Mouse (Mus musculus): ENCODE measurements around the gene Foxa3. TPM values are rescaled to one million over a fixed set of nuclear protein-coding genes. Genes with fewer than 3 reads are reported as not detected.

Gene Foxa3
- polyA plus RNA-seq (2012; ENCODE audit: low replicate concordance), result 0.11 TPM in 2 replicates

DNA sequence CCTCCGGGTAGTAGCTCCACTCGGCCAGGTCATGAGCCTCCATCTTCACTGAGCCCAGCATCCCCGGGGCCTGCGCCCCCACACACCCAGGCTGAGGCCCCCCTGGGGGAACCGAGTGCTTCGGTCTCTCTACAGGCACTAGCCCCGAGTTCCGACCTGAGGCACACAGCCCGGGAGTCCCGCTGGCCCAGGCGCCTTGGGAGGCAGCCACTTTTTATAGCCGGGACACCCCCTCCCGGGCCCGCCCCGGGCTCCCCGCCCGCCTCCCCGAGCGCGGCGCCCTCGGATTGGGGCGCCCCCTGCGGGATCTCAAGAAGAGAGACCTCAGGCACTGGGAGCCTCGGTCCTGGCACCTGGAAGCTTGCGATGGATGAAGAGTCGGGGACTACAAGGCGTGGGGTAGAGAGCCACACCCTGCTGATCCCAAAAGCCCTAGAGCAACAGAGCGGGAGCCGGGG lies at the start of gene Foxa3:
TSS of gene Foxa3 (minus strand) at position 182 of the 458 bp plus-strand sequence.

GRCm38 (mm10) chr7:19054047-19054776 lies 30.9 kb upstream of the Foxa3 start, which contains the start of gene Rsph6a:
Rsph6a (plus strand) TSS chr7:19054690.

GRCm38 (mm10) chr7:19024096-19024506 lies 763 bp upstream of the Foxa3 start, which contains the start of gene Sympk:
Sympk (plus strand) TSS chr7:19024377.

DNA sequence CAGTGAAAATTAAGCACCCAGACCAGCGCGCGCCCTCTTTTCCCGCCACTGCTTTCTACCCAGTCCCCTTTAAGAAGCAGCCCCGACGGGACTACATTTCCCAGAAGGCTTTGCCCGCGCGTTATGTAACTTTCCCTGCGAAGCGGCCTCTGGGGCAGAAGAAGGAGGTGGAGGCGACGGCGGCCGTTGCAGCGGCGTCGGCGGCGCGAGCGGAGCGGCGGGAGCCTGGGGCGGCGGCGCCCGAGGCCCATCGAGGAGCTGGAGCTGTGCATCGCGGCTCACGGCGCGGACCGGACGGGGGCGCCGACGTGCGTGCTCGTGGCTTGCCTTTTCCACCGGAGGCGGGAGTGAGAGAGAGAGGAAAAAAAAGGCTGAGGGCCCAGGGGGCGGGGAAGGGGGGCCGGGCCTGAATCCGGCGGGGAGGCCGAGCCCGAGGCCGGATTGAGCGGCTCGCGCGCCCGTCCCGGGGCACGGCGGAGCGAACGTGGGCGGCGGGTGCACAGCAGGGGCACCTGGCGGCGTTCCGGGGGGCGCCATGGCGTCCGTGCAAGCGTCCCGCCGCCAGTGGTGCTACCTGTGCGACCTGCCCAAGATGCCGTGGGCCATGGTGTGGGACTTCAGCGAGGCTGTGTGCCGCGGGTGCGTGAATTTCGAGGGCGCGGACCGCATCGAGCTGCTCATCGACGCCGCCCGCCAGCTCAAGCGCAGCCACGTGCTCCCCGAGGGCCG lies 19.3 kb downstream of the Foxa3 start, which contains the start of gene Irf2bp1:
TSS of gene Irf2bp1 (plus strand) at position 143 of the 729 bp plus-strand sequence.

GRCm38 (mm10) chr7:18990601-18991295 lies 32.6 kb downstream of the Foxa3 start, which contains the start of gene Mypop:
Mypop (plus strand) TSS chr7:18991245.

DNA sequence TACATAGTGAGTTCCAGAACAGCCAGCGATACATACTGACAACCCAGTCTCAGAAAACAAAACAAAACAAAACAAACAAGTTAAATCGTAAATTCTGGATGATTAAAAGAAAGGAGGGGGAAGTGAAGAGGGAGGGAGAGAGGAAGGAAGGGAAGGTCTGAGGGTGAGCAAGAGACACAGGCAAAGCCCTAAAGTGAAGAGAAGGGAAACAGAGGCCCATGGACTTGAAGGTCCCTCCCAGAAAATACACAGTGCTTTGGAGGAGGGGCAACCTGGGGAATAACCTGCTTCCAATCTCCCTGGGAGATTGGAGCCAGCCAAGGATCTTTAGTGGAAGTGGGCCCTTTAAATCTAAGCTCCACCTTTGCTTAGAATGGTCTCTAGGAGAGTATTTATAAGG lies 36.2 kb downstream of the Foxa3 start, which contains the start of gene Nanos2:
TSS of gene Nanos2 (plus strand) at position 301 of the 400 bp plus-strand sequence.

Other genes with a start within 250 kb of the Foxa3 start
- gene Psg19, start 225.0 kb downstream of the Foxa3 start, polyA plus RNA-seq (2012; ENCODE audit: low replicate concordance), result not detected in 2 replicates
- not detected in 2 replicates for gene Psg17, start 201.9 kb downstream of the Foxa3 start, polyA plus RNA-seq (2012; ENCODE audit: low replicate concordance)
- not detected in 2 replicates for gene Mill2, start 183.6 kb downstream of the Foxa3 start, polyA plus RNA-seq (2012; ENCODE audit: low replicate concordance)
- 5.5 and 12.4 TPM in 2 replicates for gene Pglyrp1, start 152.2 kb downstream of the Foxa3 start, polyA plus RNA-seq (2012; ENCODE audit: low replicate concordance)
- 73.1 and 106 TPM in 2 replicates for gene Ccdc61, start 113.1 kb downstream of the Foxa3 start, polyA plus RNA-seq (2012; ENCODE audit: low replicate concordance)
- 0.39 and 0.47 TPM in 2 replicates for gene Nova2, start 97.7 kb downstream of the Foxa3 start, polyA plus RNA-seq (2012; ENCODE audit: low replicate concordance)
- gene Nanos2, start 36.1 kb downstream of the Foxa3 start, polyA plus RNA-seq (2012; ENCODE audit: low replicate concordance), result not detected in 2 replicates
- 0.99 and 3.6 TPM in 2 replicates for gene Mypop, start 32.3 kb downstream of the Foxa3 start, polyA plus RNA-seq (2012; ENCODE audit: low replicate concordance)
- gene Irf2bp1, start 19.5 kb downstream of the Foxa3 start, polyA plus RNA-seq (2012; ENCODE audit: low replicate concordance), result 116 and 192 TPM in 2 replicates
- gene Sympk, start 839 bp upstream of the Foxa3 start, polyA plus RNA-seq (2012; ENCODE audit: low replicate concordance), result 181 and 223 TPM in 2 replicates
- 0.19 TPM in 1 of 2 replicates, not detected in the other for gene Rsph6a, start 31.2 kb upstream of the Foxa3 start, polyA plus RNA-seq (2012; ENCODE audit: low replicate concordance)
- gene Dmwd, start 52.7 kb upstream of the Foxa3 start, polyA plus RNA-seq (2012; ENCODE audit: low replicate concordance), result 85.8 and 98.6 TPM in 2 replicates
- 62.6 and 65.4 TPM in 2 replicates for gene Dmpk, start 60.3 kb upstream of the Foxa3 start, polyA plus RNA-seq (2012; ENCODE audit: low replicate concordance)
- gene Six5, start 71.1 kb upstream of the Foxa3 start, polyA plus RNA-seq (2012; ENCODE audit: low replicate concordance), result 10.2 and 12.1 TPM in 2 replicates
- 0.07 TPM in 1 of 2 replicates, not detected in the other for gene Gm4969, start 94.8 kb upstream of the Foxa3 start, polyA plus RNA-seq (2012; ENCODE audit: low replicate concordance)
- gene Fbxo46, start 96.3 kb upstream of the Foxa3 start, polyA plus RNA-seq (2012; ENCODE audit: low replicate concordance), result 28.1 and 39.2 TPM in 2 replicates
- 9.8 and 13.7 TPM in 2 replicates for gene Qpctl, start 125.8 kb upstream of the Foxa3 start, polyA plus RNA-seq (2012; ENCODE audit: low replicate concordance)
- gene Snrpd2, start 126.2 kb upstream of the Foxa3 start, polyA plus RNA-seq (2012; ENCODE audit: low replicate concordance), result 24.1 and 39.0 TPM in 2 replicates
- gene Gipr, start 142.6 kb upstream of the Foxa3 start, polyA plus RNA-seq (2012; ENCODE audit: low replicate concordance), result 0.07 TPM in 1 of 2 replicates, not detected in the other
- gene Eml2, start 152.9 kb upstream of the Foxa3 start, polyA plus RNA-seq (2012; ENCODE audit: low replicate concordance), result 6.5 and 12.1 TPM in 2 replicates
- 0.88 and 1.3 TPM in 2 replicates for gene Gpr4, start 189.0 kb upstream of the Foxa3 start, polyA plus RNA-seq (2012; ENCODE audit: low replicate concordance)
- gene Opa3, start 204.8 kb upstream of the Foxa3 start, polyA plus RNA-seq (2012; ENCODE audit: low replicate concordance), result 10.7 and 15.7 TPM in 2 replicates
- 240 and 739 TPM in 2 replicates for gene Vasp, start 248.3 kb upstream of the Foxa3 start, polyA plus RNA-seq (2012; ENCODE audit: low replicate concordance)